Mouse (Mus musculus): ENCODE data around the gene Dcbld1.
"Not testable (repeated sequence)": the region's sequence is repeated elsewhere in the genome, so short reads cannot be mapped to it uniquely, and the experiment has no call there.

Dcbld1 gene

DNA sequence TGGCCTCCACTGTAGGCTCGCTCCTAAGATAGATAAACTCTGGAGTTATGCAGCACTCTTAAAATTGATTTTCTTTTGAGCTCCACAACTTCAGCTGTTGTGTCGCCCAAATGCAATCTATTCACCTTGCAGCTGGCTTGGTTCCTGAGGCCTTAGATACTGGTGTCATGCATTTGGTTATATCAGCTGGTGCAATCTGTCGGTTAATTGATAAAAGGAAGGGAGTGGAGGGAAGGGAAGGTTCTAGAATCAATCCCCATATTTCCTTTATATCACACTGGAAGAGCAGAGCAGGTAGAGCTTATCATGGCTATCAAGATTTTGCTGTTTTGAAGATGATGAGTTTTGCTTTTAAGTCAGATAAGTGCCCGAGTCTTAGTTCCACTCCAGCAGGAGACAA, 26.8 kb downstream of the Dcbld1 start:
- DNase-seq (ENCODE audit: low read depth, low spot score), result no peak

- DNase-seq (ENCODE audit: low read depth, low spot score), result no peak
Observed at GRCm38 (mm10) chr10:52264162-52264561, 30.7 kb downstream of the Dcbld1 start.

- DNase-seq (ENCODE audit: low read depth, low spot score), result no peak
Observed at GRCm38 (mm10) chr10:52268879-52269278, 35.5 kb downstream of the Dcbld1 start.

DNA sequence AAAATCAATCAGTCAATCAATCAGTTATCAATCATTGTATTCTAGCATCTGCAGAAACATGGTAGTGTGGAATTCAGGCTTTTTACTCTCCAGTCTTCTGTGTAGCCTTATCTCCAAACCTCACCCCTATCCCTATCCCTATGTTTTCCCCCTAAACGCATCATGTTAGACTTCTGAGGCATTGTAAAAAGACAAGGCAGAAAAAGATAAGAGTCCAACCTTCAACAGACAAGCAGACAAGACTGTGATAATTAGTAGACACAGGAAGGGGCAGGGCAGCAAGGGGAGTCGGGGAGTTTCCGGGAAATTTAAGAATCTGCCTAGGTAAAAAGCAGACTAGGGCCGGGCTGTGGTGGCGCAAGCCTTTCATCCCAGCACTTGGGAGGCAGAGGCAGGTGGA, 38.0 kb downstream of the Dcbld1 start:
- DNase-seq (ENCODE audit: low read depth, low spot score), result no peak

- DNase-seq (ENCODE audit: low read depth, low spot score), result no peak
Observed at GRCm38 (mm10) chr10:52273012-52273411, 39.6 kb downstream of the Dcbld1 start.

- no peak for DNase-seq (ENCODE audit: low read depth, low spot score)
Observed at GRCm38 (mm10) chr10:52274001-52274909, 40.8 kb downstream of the Dcbld1 start.

- DNase-seq (ENCODE audit: low read depth, low spot score), result no peak
Observed at GRCm38 (mm10) chr10:52274910-52275604, 41.6 kb downstream of the Dcbld1 start.

- no peak for DNase-seq (ENCODE audit: low read depth, low spot score)
Observed at GRCm38 (mm10) chr10:52276579-52276978, 43.2 kb downstream of the Dcbld1 start.

- DNase-seq (ENCODE audit: low read depth, low spot score), result not testable (repeated sequence)
Observed at GRCm38 (mm10) chr10:52277564-52277963, 44.1 kb downstream of the Dcbld1 start.

- DNase-seq (ENCODE audit: low read depth, low spot score), result no peak
Observed at GRCm38 (mm10) chr10:52278011-52278434, 44.6 kb downstream of the Dcbld1 start.

GRCm38 (mm10) chr10:52278866-52279265, 45.4 kb downstream of the Dcbld1 start:
- DNase-seq (ENCODE audit: low read depth, low spot score), result no peak

GRCm38 (mm10) chr10:52279876-52280275, 46.5 kb downstream of the Dcbld1 start:
- DNase-seq (ENCODE audit: low read depth, low spot score), result no peak

DNA sequence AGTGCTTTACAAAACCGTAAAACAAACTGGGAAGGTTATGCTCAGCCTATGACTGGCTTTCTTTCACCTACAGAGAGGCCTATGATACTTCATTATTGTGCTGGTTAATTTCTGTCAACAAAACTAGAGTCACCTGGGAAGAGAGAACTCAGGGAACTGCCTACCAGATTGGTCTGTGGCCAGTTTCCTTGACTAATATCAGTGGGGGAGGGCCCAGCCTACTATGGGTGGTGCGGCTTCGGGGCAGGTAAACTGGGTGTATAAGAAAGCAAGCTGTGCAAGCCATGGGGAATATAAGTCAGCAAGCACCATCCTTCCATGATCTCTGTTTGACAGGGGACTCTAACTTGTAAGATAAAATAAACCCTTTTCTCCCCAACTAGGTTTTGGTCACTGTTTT, 47.2 kb downstream of the Dcbld1 start:
- DNase-seq (ENCODE audit: low read depth, low spot score), result no peak

DNA sequence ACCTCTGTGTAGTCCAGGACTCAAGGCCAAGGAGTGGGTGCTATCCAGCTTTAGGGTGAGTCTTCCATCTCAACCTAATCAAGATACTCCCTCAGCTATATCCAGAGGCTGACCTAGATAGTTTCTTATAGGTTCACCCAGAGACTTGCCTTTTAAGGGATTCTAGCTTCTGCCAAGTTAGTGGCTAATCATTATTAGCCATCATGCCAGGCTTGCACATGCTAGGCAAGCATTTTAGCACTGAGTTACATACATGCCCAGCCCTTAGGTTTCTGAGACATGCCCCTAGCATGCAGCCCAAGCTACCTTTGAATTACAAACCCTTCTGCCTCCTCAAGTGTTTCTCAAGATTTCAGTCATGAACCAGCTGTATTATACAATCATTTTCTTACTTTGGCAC, 47.9 kb downstream of the Dcbld1 start:
- no peak for DNase-seq (ENCODE audit: low read depth, low spot score)

DNA sequence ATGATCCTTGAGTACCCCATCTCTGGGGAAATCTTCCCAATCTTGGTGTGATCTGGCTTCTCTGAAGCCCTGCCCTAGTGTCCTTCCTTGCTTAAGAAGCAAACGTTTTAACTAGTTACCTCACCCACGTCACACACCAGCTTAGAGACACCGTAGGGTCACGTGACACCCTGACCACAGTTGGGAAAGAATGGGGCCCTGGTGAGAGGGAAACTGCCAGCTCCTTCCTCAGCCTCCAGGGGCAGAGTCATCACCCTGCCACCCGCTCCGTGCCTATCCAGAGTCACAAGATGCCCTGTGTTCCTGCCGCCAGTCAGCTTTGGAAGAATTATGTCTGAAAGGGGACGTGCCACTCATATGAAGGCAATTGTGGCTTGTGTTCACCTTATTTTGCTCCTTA, 51.2 kb downstream of the Dcbld1 start:
- no peak for DNase-seq (ENCODE audit: low read depth, low spot score)

DNA sequence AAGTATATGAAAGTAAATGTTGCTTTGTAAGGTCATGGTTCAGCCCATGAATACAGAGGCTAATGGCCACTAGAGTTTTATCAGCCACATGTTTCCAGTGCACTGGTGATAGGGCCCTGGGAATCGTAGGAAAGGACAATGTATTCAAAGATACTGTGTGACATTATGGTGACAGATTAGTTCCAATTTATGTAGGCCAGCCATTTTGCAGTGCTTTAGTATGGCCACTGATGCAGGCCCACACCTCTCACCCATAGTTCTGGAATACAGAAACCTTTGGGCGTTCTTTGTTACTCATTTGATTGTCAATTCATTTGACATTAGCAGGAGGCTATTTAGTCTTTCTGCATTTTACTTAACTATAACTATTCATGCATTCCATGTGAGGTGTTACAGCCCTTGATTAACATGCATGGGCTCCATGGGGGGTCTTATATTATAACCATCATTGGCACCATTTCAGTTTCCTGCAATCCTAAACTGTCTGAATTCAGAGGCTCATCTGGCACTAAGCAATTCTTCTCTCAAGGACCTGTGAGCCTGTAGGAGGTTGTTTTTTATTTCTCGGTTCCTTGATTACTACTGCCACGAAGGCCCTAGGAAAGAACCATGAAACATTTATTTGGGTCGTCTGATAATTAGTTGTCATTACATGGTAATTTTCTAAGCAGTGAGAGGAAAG, 54.6 kb downstream of the Dcbld1 start:
- no peak for DNase-seq (ENCODE audit: low read depth, low spot score)

- no peak for DNase-seq (ENCODE audit: low read depth, low spot score)
Observed at GRCm38 (mm10) chr10:52289261-52289660, 55.8 kb downstream of the Dcbld1 start.

- DNase-seq (ENCODE audit: low read depth, low spot score), result not testable (repeated sequence)
Observed at GRCm38 (mm10) chr10:52292391-52292790, 59.0 kb downstream of the Dcbld1 start.

DNA sequence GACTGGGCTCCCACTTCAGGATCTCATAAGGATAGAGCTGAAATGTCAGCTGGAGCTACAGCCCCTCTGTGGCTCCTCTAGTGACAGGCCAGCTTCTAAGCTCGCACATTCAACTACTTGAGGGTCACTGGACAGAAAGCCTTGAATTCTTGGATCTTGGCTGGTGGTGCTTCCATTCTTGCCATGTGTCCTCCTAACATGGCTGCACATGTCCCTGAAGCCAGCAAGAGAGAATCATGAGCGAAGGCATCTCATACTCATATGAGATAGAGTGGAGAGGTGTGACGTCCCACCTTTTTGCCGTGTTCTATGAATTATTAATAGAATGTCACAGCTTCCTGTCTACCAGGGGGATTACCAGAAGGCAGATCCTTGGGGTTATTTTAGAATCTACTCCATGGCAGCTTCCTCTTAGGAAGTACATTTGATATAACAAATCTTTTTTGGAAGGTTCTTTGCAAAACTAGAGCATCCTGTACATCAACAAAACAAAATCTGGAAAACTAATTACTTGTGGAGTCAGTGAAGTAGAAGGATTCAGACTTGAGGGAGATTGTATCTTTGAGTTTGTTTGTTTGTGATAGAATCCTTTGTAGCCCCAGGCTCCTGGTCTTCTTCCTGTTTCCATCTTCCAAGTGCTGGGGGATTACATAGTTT, 60.6 kb downstream of the Dcbld1 start:
- DNase-seq (ENCODE audit: low read depth, low spot score), result no peak

- DNase-seq (ENCODE audit: low read depth, low spot score), result no peak
Observed at GRCm38 (mm10) chr10:52295934-52296333, 62.5 kb downstream of the Dcbld1 start.

GRCm38 (mm10) chr10:52298568-52298967, 65.1 kb downstream of the Dcbld1 start:
- not testable (repeated sequence) for DNase-seq (ENCODE audit: low read depth, low spot score)

- DNase-seq (ENCODE audit: low read depth, low spot score), result no peak
Observed at GRCm38 (mm10) chr10:52301766-52302165, 68.3 kb downstream of the Dcbld1 start.
